Mouse (Mus musculus): Measurements from ENCODE around the gene Ntn1.

The Ntn1 gene

DNA sequence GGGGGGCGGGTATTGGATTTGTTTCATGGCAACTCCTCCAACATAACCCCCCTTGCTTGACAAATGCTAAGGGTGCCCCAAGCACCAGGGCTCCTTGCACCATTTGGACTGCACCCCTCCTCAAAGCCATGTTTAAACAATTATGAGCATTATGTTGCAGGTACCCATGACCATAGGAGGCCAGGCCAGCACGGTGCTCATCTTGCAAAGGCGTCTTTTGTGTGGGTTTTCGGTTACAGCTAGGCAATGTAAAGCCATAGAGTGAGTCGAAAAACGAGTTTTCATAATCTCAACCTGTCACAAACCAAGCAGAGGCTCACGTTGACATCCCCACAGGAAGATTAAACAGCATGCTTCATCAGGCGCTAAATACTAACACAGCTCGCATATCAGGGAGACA, 19.3 kb downstream of the Ntn1 start:
- no peak for DNase-seq

DNA sequence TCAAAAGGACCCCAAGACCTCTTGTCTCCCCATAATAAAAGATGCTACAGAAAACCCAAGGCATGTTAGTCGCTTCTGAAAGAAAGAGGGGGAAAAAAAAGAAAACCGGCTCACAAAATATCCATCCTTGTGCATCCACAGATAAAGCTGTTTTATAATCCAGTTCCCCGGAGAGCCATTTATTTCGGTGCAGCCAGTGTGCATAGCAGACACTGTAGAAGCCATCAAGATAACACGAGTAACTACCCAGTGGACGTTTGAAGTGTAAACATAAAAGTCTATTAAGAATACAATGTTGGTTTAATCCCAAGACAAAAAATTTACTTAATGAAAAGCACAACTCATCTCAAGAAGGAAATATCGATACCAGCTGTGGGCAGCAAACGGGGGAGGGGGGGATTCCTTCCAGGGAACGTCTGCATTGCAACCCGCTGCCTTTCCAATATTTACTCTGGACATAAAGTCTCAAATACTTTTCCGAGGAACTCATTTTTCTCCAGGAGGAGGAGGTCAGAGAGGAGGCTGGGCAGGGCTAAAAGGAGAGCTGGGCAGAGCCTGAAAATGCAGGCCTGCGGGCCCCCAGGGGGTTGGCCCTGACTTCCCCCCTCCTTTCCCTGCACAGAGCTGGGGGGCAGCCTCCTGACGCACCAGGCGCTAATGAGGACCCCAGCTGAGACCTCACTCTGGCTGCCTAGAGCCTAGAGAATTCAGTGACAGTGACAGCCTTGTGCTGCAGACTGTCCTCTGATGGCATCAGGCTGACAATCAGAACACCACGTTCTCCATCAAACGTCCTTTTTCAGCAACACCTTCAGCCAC, 21.5 kb downstream of the Ntn1 start:
- DNase-seq = no peak

DNA sequence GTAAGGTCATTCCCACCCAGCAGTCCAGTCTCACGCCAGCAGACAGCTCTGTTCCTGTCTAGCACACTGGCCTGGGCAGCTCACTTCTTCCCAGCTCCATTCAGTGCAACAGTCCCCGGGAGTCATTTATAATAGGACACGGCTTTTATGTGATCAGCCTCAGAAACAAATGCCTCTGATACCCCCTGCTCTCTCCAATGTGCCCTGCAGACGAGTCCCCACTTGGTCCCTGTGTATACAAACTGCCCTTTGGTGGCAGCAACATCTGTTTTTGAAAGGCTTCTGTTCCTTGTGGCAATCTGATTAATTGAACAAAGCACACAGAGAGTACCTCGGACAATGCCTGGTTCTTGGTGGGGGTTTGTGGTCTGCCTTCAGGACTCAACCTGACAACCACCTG, 22.2 kb downstream of the Ntn1 start:
- no peak for DNase-seq

DNA sequence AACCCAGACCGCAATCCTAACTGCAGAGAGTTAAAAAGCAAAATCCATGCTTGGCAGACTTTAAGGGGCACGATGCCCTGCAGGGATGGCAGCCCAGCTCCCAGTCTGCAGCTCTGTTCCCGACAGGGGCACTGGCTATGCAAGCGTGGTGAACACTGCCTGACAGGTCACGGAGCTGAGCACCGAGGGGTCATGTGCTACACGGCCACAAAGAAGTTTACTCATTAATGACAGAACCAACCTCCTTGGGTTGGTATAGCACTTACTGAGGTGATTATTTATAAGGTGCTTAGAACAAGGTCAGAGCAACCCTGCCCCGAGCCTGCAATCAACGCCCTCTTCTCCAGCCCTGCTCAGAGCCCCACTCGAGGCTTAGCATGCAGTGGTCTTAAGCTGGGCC, 27.5 kb downstream of the Ntn1 start:
- DNase-seq = no peak

DNA sequence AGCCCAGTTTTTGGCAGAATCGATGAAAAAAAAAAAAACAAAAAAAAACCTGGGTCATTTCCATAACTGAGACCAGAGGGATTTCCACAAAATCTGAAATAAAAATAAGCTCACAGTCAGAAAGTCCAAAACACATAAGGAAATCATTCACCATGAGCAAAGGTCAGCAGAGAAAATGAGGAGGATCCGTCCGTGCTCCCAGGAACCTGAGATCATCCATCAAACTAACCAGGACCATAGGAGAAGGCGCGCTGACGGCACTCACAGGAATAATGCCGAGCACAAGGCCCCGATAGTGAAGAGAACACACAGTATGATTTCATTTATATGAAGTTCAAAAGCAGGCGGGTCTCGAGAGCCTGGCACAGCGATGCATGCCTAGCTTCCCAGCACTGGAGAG, 29.0 kb downstream of the Ntn1 start:
- no peak for DNase-seq

DNA sequence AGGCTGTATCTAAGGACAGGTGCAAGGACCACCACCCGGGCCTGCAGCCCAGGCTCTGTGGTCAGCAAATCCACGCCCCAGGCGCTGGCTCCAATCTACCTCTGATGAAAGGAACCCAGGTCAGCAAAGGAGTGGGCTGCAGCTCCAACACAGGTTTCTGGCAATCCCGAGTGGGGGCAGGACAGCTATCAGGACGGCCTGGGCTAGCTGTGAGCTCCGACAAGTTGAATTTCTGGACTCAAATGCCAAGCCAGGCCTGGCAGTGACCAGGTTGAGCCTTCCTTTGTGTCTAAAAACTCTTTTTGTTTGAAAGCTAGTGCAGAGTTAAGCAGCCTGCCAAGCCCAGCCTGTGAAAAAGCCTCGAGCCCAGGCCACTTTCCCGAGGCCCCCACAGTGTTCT, 43.7 kb downstream of the Ntn1 start:
- no peak for DNase-seq

DNA sequence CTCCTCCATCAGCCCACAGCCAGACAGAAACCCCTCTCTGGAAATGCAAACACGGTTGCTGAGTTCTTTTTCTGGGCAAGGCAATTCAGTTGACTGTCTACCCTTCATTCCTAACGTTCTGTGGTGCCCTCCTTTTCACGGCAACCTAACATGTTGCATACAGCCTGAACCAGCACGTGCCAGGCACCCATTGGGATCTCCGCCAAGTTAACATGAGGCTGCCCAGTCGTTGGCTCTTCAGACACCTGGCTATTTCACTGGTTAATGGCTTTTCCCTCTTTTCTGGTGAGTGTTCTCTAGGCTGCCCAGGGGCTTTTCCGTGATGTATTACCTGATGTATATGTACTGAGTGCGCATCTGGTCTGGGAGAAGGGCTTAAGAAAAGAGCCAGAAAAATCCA, 45.1 kb downstream of the Ntn1 start:
- DNase-seq = peak; percentile 22

DNA sequence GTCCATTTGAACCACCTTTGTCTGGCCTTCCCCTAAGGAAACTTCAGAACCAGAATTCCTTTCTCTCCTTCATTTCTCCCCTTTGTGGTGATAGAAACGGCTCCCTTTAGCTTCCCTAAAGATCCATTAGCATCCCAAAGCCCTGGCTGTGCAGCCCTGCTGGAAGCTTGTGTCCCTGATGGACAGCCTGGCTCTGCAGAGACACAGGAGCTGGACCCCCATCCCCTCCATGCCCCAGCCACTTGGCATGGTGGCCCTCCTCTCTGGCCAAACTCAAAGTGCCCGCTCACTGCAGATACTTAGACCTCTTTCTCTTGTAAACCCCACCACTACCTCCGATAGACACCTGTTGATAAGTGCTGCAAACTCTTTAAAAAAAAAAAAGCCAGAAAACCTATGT, 45.8 kb downstream of the Ntn1 start:
- no peak for DNase-seq

DNA sequence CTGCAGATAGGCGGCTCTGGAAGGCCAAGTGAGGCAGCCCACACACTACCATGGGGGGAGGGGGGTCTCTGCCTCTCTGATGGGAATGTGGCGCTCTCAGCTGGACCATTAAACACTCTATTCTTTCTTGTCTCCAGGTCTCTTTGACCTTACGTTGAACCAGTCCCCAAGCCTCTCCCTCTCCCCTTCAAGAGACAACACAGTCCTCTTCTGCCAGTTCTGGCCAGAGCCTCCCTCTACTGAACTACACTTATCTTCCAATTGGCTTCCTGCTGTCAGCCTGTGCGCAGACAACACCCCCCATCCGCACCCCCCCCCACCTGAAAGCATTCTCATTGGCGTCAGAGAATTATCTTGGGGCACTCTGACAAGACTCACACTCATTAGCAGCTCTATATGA, 48.4 kb downstream of the Ntn1 start:
- DNase-seq = no peak

DNA sequence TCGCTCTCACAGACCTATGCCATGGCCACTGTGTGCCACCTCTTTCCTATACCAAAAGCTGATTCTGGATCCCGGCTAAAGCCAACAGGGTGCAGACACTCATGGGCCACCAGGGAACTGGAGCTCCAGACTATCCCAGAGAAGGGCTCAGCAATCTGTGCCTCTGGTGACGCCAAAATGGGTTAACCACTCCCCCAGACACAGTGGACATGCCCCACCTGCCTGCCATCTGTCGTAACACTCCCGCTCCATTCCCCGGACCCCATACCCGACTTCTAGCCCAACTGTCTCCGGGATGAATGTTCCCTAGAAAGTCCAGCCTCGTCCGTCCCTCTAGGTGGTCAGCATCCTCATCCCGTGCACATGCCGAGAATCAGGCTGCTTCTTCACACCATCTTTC, 51.8 kb downstream of the Ntn1 start:
- DNase-seq = no peak

DNA sequence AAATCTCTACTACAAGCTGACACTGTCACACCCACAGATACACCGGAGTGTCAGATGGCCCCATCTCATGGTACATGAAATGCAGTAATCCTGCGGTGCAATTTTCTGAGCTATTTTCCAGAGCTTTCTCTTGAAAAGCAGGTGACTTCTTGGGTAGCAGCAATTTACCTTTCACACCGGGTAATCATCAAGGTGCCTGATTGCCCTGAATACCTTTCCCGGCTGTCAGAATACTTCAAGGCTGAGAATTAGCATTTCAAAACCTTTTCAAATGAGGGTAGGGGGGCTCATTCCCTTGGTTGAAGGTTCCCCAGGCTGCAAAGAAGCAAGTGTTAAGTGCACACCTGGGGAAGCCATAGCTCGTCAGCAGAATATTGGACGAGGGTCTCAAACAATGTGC, 52.5 kb downstream of the Ntn1 start:
- no peak for DNase-seq

DNA sequence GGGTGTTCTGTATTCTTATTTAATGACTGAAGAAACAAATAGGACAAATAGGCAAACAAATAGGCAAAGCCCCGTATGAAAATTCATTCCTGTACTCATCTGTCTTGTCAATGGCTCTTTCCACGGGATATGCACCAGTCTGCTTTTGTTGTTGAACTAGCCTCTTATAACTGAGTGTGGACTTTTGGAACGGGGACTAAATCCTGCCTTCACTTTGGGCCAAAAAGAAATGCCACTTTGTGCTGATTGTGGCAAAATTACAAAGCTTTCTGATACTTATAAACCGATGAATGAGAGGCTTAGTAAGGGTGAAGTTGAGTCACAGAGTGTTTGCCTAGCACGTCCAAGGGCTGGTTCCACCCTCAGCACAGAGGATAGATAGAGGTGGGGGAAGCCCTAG, 53.1 kb downstream of the Ntn1 start:
- no peak for DNase-seq

DNA sequence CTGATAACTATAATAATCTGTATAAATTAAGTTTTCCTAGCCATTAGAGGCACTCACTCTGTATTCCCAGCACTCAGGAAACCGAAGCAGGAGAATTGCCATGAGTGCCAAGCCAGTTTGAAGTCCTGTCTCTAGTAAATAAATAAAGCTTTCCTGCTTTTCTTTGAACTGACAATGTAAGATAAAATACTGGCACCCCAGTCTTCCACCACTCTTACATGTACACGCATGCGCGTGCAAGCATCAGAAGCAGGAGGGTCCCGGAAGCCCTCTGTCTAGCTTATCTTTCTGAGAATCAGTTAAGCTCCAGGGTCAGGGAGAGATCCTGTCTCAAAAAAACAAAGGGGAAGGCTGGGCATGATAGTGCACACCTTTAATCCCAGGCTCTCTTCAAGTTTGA, 54.5 kb downstream of the Ntn1 start:
- DNase-seq = no peak

DNA sequence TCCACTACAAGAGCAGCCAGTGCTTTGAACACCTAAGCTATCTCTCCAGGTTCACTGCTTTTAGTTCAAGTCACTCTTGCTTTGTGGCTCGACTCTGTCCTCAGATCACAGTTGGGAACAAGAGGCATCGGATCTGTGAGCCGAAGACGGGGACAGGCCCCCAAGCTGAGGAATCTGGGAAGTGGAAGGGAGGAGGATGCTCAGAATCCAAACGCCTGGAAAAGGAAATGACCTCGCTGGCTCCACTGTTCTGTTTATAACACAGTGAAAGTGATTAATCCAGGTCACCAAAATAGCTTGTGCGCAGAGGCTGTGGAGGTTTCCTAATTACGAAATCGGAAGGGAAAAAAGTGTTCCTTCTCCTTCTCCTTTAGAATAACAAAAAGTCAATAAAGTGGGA, 56.4 kb downstream of the Ntn1 start:
- DNase-seq = no peak

DNA sequence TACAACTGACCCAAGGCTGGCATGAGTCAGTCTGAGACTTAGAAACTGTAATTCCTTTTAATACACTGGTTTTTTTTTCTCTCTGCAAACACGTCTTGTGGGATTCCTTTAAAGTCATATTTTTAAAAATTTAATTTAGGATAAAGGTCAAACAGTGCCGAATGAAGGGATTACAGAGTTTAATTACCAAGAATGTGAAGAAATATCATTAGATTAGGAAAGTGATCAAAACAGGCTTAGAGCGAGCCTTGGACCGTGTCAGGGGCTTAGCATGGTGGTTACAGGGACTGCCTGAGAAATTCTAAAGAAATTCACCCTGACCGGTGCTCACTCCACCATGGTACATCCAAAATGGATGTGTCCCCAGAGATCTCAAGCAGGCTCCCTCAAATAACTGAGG, 57.9 kb downstream of the Ntn1 start:
- DNase-seq = no peak

DNA sequence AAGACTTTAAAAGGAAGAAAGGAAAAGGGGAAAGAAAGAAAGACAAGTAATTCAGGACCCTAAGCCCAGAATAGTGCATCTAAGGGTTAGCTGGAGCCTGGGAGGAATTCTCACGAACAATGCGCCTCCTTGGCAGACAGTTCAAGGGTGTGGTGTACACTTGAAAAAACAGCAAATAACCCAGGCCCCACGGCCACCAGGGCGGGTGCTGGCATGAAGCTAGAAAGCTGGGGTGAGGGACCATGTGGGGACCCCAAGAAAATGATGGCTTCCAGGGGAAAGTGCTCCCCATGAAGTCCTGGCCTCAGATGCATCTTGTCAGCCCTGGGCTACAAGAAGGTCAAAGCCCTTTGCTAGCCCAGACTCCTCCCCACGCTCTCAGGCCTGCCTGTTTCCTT, 58.6 kb downstream of the Ntn1 start:
- DNase-seq = no peak

DNA sequence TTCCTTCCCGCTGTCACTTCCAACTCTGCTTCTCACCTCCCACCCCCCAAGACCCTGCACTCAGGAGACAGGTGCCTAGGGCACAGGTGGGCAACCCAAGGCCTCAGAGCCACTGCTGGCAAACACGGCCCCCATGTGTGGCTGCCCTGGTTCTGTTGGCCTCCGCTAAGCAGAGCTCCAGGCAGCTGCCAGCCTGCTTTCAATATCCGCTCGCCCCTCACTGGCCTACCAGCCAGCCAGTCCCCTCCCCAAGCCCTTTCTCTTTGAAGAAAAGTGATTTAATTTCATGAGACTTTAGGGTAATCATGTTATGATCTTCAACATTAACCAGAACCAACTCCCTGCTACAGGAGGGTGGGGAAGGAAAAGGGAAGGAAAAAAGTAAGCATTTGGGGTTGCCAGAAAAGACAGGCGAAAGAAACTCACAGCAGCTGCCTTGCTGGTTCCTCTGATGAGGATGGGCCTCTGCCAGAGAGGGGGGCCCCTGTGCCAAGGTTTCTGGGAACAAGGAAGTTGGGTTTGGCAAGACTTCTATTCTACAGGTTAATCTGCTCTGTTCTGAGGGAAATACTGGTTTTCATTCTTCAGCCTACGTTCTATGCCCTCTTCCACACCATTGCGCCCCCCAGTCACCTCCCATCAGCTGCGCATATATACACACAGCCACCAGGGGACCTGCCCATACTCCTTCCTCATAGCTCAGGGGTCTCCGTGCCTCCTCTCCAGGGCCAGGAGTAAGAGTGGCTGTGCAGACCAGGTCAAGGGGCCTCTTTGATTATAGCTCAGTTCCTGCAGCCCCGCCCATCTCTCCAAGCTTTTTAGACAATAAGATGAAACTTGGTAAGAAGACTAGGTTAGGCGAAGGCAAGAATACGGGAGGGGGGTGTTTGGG, 59.3 kb downstream of the Ntn1 start:
- no peak for DNase-seq

DNA sequence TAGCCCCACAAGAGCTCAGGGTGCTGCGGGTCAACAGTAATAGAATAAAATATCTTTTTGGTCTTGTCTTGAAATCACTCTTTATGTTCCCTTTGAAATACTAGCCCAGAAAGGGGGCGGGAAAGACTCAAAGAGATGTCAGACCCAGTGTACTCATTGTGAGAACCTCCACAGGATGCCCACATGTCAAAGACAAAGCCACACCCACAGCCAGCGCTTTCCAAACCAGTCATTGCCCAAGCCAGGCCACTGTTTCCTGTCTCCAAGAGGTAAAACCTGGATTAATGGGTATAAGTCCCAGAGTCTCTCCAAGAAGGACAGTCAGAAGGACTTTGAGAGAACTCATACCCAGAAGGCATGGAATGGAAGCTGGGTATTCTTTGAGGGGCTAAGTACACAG, 60.3 kb downstream of the Ntn1 start:
- no peak for DNase-seq

DNA sequence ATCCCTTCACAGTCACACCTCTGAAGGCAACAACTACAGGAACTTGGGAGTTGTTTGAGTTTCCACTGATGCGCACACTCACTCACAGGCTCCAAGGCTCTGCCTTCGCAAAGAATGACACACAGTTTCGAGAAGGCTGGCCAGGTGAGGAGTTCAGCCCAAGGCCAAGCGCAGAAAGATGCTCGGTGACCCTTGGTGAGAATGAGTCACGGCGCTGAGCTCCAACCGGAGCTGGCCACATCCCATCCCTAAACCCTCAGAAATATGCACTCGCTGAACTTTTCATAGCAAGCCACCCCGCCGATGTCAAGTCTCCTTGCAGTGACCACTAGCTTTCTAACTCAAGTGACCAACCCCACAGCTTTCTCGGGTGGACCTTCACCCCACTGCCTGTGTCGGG, 60.8 kb downstream of the Ntn1 start:
- DNase-seq = no peak

DNA sequence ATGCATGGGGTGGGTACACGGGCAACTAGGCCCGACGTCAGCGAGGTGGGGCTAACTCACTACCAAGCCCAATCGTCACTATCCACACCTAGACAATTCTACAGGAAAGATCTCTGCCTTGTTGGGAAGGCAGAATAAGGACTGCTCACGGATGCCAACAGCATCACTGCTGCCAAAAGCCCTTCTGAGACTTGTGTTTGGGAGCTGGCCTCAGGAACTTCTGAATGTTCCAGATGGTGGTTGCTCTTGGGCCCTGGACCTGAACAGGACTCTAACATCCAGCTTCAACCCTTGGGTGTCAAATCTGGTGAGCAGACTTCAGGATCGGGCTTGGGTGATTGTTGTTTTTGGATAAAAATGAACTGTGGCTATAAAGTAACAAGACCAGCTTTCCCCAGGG, 61.3 kb downstream of the Ntn1 start:
- no peak for DNase-seq

DNA sequence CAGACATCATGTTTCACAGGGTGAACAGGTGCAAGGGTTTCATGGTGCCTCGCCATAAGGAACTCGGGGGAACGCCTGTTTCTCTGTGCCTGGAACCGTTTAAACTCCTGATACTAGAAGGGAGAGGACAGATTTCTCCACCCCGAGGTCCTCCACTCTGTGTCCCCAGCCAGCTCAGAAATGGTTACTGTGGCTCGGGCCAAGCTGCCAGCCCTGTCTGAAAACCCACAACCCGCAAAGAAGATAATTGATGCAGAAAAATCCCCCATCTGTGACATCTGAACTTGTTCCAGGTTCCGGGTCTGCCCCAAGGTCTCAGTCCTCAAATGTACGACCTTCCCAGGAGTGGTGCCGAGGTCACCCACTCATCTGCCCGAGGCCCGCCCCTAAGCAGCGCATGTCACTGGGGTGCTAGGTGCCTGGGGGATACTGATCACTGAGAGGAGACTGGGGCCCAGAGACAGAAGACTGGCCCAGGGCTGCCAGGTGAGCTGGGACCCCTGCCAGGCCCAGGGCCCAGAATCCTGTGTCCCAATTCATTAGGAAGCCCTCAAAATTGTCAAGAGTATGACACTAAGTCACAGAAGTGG, 68.9 kb downstream of the Ntn1 start:
- DNase-seq = peak; percentile 34

DNA sequence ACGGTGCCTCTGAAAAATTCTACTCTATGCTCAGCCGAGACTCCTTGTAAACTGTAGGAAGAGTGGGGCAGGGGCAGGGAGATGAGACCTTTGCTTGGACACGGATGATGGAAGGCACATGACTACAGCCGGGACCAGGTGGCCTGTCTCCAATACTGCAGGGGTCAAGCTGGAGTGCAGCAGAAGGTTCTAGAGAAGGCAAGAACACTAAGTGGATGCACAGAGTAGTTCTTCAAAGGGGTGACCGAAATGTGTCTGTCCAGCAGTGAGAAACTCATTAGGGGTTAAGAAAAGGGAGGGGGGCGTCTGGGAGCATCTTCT, 69.5 kb downstream of the Ntn1 start:
- DNase-seq = no peak

DNA sequence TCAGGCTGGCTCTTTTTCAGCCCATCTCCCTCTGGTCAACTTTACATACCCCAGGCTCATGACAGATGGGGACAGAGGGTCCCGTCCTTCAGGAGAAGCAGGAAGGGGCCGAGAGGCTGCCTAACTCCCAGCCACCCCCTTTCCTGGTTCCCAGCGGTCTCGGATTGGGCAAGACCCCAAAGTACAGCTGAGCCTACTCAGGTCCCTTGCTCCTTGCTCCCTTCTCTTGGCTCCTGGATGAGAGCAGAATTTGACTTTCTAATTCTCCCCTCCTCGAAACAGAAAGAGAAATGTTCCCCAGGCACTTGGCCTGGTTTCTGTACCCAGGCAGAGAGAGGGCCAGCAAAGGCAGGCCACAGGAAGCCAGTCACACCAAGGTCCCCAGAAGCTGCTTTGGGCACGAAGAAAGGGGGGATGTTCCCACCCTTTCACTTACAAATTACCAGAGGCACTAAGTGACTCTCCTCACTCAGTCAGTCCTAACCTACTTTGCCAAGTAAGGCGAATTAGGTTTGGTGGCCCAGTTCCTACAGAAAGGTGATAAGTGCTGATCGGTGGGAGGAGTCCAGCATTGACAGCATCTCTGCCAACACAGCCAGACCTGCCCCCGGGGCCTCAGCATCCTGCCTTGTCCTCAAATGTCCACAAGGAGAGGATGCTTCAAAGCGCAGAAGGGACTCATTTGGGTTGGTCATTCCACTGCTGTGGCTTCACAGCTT, 70.1 kb downstream of the Ntn1 start:
- DNase-seq = peak; percentile 42

DNA sequence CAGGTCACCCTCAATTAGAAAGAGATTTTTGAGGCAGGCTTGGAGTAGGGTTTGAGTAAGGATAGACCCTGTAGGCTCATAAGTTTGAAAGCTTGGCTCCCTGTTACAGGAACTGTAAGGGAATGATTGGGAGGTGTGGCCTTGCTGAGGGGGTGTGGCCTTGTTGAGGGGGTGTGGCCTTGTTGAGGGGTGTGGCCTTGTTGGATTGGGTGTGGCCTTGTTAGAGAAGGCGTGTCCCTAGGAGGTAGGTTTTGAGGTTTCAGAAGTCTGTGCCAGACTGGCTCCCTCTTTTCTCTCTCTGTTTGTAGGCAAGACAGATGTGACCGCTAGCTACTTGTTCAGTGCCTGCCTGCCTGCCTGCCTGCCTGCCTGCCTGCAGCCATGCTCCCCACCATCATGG, 75.8 kb downstream of the Ntn1 start:
- no peak for DNase-seq
